Mouse (Mus musculus): Measurements from ENCODE around the gene Arl10. TPM values are rescaled to one million over a fixed set of nuclear protein-coding genes. Genes with fewer than 3 reads are reported as not detected.

The Arl10 gene
- polyA plus RNA-seq, 1 experiment from 2014 or later, result 93.8 TPM

GRCm38 (mm10) chr13:54565594-54566345 is 9.0 kb upstream of the Arl10 start:
- WGBS, result 57% methylated on average over 8 of the region's 8 CpGs
- H3K9ac ChIP-seq (replicated peaks), result peak overlapping the region; percentile 96
- ATAC-seq (ENCODE audit: low FRiP score), result peak; percentile 64

DNA sequence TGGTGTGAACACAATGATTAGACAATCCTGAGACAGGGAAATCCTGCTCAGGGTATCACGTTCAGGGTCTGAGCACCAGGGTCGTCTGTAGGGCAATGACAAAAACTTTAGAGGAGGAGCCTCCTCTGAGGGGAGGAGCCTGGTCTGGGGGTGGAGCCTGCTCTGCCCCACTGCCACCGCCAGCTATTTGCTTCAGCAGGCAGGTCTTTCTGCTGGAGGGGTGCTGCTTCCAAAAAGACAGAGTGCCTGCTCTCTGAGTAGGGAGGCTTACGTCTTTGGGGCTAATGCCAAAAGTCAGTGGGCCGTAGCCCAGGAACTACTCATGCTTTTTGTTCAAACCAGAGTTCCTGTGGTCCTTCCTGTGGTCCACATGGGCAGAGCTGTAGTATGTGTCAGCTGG is 6.4 kb upstream of the Arl10 start:
- no peaks in the 10 kb centered on the region for H3K9me3 ChIP-seq (replicated peaks)
- H3K36me3 ChIP-seq, result no peaks in the 10 kb centered on the region
- H3K9ac ChIP-seq (replicated peaks), result no peak overlapping the region
- no peak overlapping the region for H3K4me3 ChIP-seq (replicated peaks)
- H3K27me3 ChIP-seq (replicated peaks), result no peaks in the 10 kb centered on the region
- ATAC-seq (ENCODE audit: low FRiP score), result no peak
- 42% methylated on average over 5 of the region's 5 CpGs for WGBS
- no peak overlapping the region for H3K4me2 ChIP-seq
- no peak overlapping the region for H3K27ac ChIP-seq (replicated peaks)
- peaks cover 16% of the 10 kb centered on the region for H3K4me1 ChIP-seq

More at GRCm38 (mm10) chr13:54565594-54566345, 9.0 kb upstream of the Arl10 start:
- peak overlapping the region; percentile 85 for H3K4me2 ChIP-seq
- H3K27me3 ChIP-seq (replicated peaks), result no peaks in the 10 kb centered on the region
- peaks cover 22% of the 10 kb centered on the region for H3K36me3 ChIP-seq
- H3K9me3 ChIP-seq (replicated peaks), result no peaks in the 10 kb centered on the region
- peak overlapping the region; percentile 99 for H3K4me3 ChIP-seq (replicated peaks)
- peaks cover 22% of the 10 kb centered on the region for H3K4me1 ChIP-seq
- peak overlapping the region; percentile 88 for H3K27ac ChIP-seq (replicated peaks)

GRCm38 (mm10) chr13:54569282-54569681 is 5.5 kb upstream of the Arl10 start:
- no peak overlapping the region for H3K27ac ChIP-seq (replicated peaks)
- no peaks in the 10 kb centered on the region for H3K27me3 ChIP-seq (replicated peaks)
- no peaks in the 10 kb centered on the region for H3K36me3 ChIP-seq
- H3K9ac ChIP-seq (replicated peaks), result no peak overlapping the region
- H3K4me3 ChIP-seq (replicated peaks), result no peak overlapping the region
- no peak for ATAC-seq (ENCODE audit: low FRiP score)
- H3K4me1 ChIP-seq, result peaks cover 11% of the 10 kb centered on the region
- no peaks in the 10 kb centered on the region for H3K9me3 ChIP-seq (replicated peaks)
- no peak overlapping the region for H3K4me2 ChIP-seq
- 43% methylated on average over 1 of the region's 1 CpGs for WGBS

- H3K4me2 ChIP-seq, result no peak overlapping the region
- H3K9ac ChIP-seq (replicated peaks), result no peak overlapping the region
- no peaks in the 10 kb centered on the region for H3K27me3 ChIP-seq (replicated peaks)
- no peak overlapping the region for H3K27ac ChIP-seq (replicated peaks)
- no peaks in the 10 kb centered on the region for H3K36me3 ChIP-seq
- no peak overlapping the region for H3K4me3 ChIP-seq (replicated peaks)
- ATAC-seq (ENCODE audit: low FRiP score), result no peak
- H3K4me1 ChIP-seq, result peaks cover 13% of the 10 kb centered on the region
- WGBS, result 86% methylated on average over 4 of the region's 4 CpGs
- H3K9me3 ChIP-seq (replicated peaks), result no peaks in the 10 kb centered on the region
Measured at GRCm38 (mm10) chr13:54570736-54571135, 4.1 kb upstream of the Arl10 start.

DNA sequence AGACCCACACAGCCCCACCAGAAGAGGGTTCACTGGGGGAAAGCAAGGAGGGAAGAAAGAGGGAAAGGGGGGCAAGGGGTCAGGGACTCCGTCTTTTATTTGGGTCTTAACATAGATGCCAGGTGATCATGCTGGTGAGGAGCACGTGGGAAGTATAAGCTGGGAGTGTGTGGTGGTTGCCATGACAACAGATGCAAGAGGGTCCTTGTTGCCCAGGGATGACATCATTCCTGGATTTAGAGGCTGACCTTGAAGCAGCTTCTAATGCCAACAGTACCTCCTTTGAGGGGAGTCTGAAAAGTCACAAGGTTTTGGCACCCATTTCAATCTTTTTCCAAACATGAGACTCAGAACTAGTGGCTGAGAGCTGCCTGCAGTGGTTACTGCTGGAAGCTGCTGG is 3.2 kb upstream of the Arl10 start:
- Histone ChIP-seq H3K36me3 (peaks cover 1% of the 10 kb centered on the region; the same call in 1 of the 2 replicates), H3K4me3 (replicated peaks) (no peak overlapping the region), H3K27ac (replicated peaks) (no peak overlapping the region), H3K9me3 (replicated peaks) (no peaks in the 10 kb centered on the region), H3K9ac (replicated peaks) (no peak overlapping the region), H3K27me3 (replicated peaks) (no peaks in the 10 kb centered on the region), H3K4me2 (no peak overlapping the region), H3K4me1 (peaks cover 19% of the 10 kb centered on the region)
- WGBS, result 26% methylated on average over 2 of the region's 2 CpGs
- no peak for ATAC-seq (ENCODE audit: low FRiP score)

- WGBS, result 84% methylated on average over 4 of the region's 4 CpGs
- no peak overlapping the region for H3K4me3 ChIP-seq (replicated peaks)
- H3K4me2 ChIP-seq, result no peak overlapping the region
- H3K27ac ChIP-seq (replicated peaks), result no peak overlapping the region
- H3K9me3 ChIP-seq (replicated peaks), result no peaks in the 10 kb centered on the region
- H3K4me1 ChIP-seq, result peaks cover 29% of the 10 kb centered on the region
- H3K36me3 ChIP-seq, result peaks cover 9% of the 10 kb centered on the region
- no peaks in the 10 kb centered on the region for H3K27me3 ChIP-seq (replicated peaks)
- ATAC-seq (ENCODE audit: low FRiP score), result no peak
- no peak overlapping the region for H3K9ac ChIP-seq (replicated peaks)
Measured at GRCm38 (mm10) chr13:54572621-54573020, 2.2 kb upstream of the Arl10 start.

GRCm38 (mm10) chr13:54575489-54575888 is 674 bp downstream of the Arl10 start:
- no peaks in the 10 kb centered on the region for H3K9me3 ChIP-seq (replicated peaks)
- H3K4me2 ChIP-seq, result peak overlapping the region; percentile 88
- H3K36me3 ChIP-seq, result peaks cover 30% of the 10 kb centered on the region
- 3% methylated on average over 19 of the region's 19 CpGs for WGBS
- ATAC-seq (ENCODE audit: low FRiP score), result peak; percentile 26; the same call in 1 of the 2 replicates
- peak overlapping the region; percentile 86 for H3K27ac ChIP-seq (replicated peaks)
- H3K27me3 ChIP-seq (replicated peaks), result no peaks in the 10 kb centered on the region
- H3K9ac ChIP-seq (replicated peaks), result peak overlapping the region; percentile 97
- peak overlapping the region; percentile 100 for H3K4me3 ChIP-seq (replicated peaks)
- peaks cover 42% of the 10 kb centered on the region for H3K4me1 ChIP-seq

DNA sequence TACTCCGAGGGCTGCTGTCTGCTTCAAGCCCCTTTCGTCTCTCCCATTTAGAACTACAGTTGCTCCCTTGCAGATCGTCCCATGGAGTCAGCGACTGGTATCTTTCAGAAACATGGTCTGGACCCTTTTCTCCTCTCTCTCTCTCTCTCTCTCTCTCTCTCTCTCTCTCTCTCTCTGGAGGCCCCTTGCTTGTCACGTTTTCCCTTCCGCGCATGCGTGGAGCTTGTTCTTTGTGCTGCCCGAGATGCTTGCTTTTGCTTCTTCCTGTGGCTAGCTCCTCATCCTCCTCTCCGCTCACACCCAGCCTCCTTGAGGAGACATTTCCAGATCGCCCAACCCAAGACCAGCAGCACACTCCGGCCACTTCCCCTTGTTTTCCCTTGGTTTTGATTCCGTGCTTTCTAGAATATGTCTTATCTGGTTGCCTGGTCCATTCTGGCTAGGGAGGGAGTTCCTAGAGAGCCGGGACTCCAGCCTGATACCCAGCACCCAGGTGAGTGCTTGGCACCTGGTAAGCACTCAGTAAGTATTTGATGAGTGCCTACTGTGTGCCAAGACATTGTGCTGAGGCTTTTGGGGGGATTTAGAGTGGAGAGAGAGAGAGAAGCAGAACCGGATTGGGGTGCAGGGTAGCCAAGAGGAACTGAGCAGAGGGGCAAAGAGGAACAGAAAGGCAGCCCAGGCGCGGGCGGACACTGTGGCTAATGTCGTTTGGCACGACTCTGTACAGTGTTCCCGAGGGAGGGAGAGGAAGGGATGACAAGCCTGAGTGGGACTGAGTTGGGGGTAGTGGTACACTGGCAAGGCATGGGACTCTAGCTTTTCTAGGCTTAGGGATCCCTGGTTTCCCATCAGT is 3.1 kb downstream of the Arl10 start:
- Histone ChIP-seq H3K36me3 (peaks cover 51% of the 10 kb centered on the region), H3K4me2 (peak overlapping the region; percentile 11; the same call in 1 of the 2 replicates), H3K4me1 (peaks cover 46% of the 10 kb centered on the region), H3K9me3 (replicated peaks) (no peaks in the 10 kb centered on the region), H3K27me3 (replicated peaks) (no peaks in the 10 kb centered on the region), H3K27ac (replicated peaks) (no peak overlapping the region), H3K4me3 (replicated peaks) (no peak overlapping the region), H3K9ac (replicated peaks) (no peak overlapping the region; the same call in 1 of the 2 replicates)
- WGBS, result 78% methylated on average over 21 of the region's 21 CpGs
- ATAC-seq (ENCODE audit: low FRiP score), result no peak

DNA sequence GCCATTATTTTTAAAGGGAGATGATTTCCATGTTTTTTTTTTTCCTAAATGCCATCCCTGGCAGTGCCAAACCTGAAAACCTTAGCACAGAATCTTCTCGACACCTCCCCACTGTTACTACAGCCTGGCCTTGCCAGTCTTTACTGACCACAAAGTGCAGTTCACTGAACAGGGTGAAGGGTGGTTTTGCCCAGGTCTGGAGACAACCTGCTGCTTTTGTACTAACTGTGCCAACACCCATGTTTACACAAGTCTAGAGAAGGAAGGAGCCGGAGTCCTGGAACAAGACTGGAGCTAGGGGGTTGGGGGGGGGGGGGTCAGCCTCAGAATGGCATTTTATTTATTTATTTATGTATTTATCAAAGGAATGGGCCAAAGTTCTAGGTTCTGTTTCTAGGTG is 6.6 kb downstream of the Arl10 start:
- no peak overlapping the region for H3K4me2 ChIP-seq
- no peak overlapping the region for H3K4me3 ChIP-seq (replicated peaks)
- ATAC-seq (ENCODE audit: low FRiP score), result no peak
- peaks cover 84% of the 10 kb centered on the region for H3K36me3 ChIP-seq
- no peaks in the 10 kb centered on the region for H3K9me3 ChIP-seq (replicated peaks)
- no peaks in the 10 kb centered on the region for H3K27me3 ChIP-seq (replicated peaks)
- H3K27ac ChIP-seq (replicated peaks), result no peak overlapping the region
- 86% methylated on average over 2 of the region's 2 CpGs for WGBS
- H3K4me1 ChIP-seq, result peaks cover 30% of the 10 kb centered on the region
- H3K9ac ChIP-seq (replicated peaks), result no peak overlapping the region

DNA sequence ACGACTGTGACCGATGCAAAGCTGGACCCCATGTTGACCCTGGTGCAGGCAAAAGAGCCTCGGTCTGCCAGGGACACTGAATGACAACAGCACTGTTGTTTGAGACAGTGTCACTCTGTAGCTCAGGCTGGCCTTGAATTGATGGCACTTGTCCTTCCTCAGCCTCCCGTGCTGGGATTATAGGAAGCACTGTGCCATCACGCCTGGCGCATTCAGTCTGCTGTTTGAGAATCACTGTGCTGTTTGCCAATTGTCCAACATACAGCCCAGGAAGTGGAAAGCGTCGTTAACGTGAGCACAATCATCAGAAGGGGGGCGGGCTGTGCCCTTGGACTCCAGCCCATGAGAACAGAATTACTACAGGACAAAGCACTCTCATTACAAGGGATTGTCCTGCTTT is 7.3 kb downstream of the Arl10 start:
- peaks cover 22% of the 10 kb centered on the region for H3K4me1 ChIP-seq
- ATAC-seq (ENCODE audit: low FRiP score), result no peak
- no peak overlapping the region for H3K9ac ChIP-seq (replicated peaks)
- H3K36me3 ChIP-seq, result peaks cover 80% of the 10 kb centered on the region
- H3K27ac ChIP-seq (replicated peaks), result peak overlapping the region; percentile 28; the same call in 1 of the 2 replicates
- no peaks in the 10 kb centered on the region for H3K27me3 ChIP-seq (replicated peaks)
- H3K9me3 ChIP-seq (replicated peaks), result no peaks in the 10 kb centered on the region
- WGBS, result 57% methylated on average over 10 of the region's 10 CpGs
- no peak overlapping the region for H3K4me3 ChIP-seq (replicated peaks)
- H3K4me2 ChIP-seq, result no peak overlapping the region

DNA sequence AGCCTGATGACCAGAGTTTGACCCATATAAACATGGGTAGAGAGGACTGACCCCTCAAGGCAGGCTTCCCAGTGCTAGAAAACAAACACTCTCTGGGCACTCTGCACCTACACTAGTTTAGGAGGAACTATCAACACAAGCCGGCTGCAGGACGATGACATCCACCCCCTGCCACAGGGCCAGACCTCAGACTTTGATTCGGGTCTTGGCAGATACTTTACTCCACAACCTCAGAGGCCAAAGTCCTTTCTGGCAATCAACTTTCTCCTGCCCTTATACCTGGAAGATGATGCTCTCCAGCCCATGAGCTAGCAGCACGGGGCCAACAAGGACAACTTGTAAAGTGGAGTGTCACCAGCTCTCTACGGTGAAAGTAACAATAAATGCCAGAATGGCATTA is 8.0 kb downstream of the Arl10 start:
- Histone ChIP-seq H3K4me1 (peaks cover 15% of the 10 kb centered on the region; the same call in 1 of the 2 replicates), H3K27ac (replicated peaks) (no peak overlapping the region), H3K36me3 (peaks cover 73% of the 10 kb centered on the region), H3K4me2 (no peak overlapping the region), H3K9me3 (replicated peaks) (no peaks in the 10 kb centered on the region), H3K27me3 (replicated peaks) (no peaks in the 10 kb centered on the region), H3K4me3 (replicated peaks) (no peak overlapping the region), H3K9ac (replicated peaks) (no peak overlapping the region)
- 89% methylated on average over 5 of the region's 5 CpGs for WGBS
- ATAC-seq (ENCODE audit: low FRiP score), result no peak

DNA sequence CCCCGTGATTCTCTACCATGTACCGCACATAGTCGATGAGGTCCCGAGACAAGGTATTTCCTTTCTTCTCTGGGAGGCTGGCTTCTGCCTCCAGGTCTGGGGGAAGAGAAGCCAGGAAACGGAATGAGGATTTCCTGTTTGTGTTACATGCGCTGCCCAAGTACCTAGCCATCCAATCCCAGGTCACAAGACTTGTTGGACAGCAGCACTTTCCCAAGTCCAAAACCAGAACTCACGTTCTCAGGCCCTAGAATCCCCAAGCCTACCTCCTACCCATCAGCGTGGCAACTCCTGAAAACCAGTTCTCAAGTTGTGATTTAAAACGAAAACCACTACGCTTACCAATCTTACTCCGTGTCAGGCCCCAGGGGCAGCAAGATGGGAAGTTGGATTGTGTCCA is 11.0 kb downstream of the Arl10 start:
- Histone ChIP-seq H3K27ac (replicated peaks) (no peak overlapping the region), H3K4me3 (replicated peaks) (no peak overlapping the region), H3K4me1 (peaks cover 20% of the 10 kb centered on the region), H3K4me2 (no peak overlapping the region), H3K9ac (replicated peaks) (no peak overlapping the region), H3K36me3 (peaks cover 51% of the 10 kb centered on the region), H3K9me3 (replicated peaks) (no peaks in the 10 kb centered on the region), H3K27me3 (replicated peaks) (no peaks in the 10 kb centered on the region)
- 93% methylated on average over 11 of the region's 11 CpGs for WGBS
- no peak for ATAC-seq (ENCODE audit: low FRiP score)

All from neural tube, embryonic 15.5 days (tissue).